Mouse (Mus musculus) cerebellum, adult 18-20 months (tissue): ENCODE measurements around the gene Trub2.
A peak's percentile ranks its signal among the peaks of the same experiment; 100 is the strongest.

Experiments used
- DNase-seq, 2 experiments: peaks; one replicate each; pipeline ENCODE4 v3.0.0; 2021

Trub2 gene

GRCm38 (mm10) chr2:29723132-29723531, 65.2 kb downstream of the Trub2 start:
- no peak for DNase-seq

- DNase-seq = peak in 1 of 2 experiments; percentile 9
These were observed 69.7 kb downstream of the Trub2 start for GRCm38 (mm10) chr2:29718581-29718980.

- peak in 1 of 2 experiments; percentile 4 for DNase-seq
These were observed 71.6 kb downstream of the Trub2 start for GRCm38 (mm10) chr2:29716691-29717090.

GRCm38 (mm10) chr2:29716143-29716542, 72.2 kb downstream of the Trub2 start:
- no peak for DNase-seq

GRCm38 (mm10) chr2:29714127-29714526, 74.2 kb downstream of the Trub2 start:
- no peak for DNase-seq

GRCm38 (mm10) chr2:29713501-29713900, 74.8 kb downstream of the Trub2 start:
- no peak for DNase-seq

- DNase-seq = no peak
These were observed 76.4 kb downstream of the Trub2 start for GRCm38 (mm10) chr2:29711877-29712276.
